Mouse (Mus musculus) heart, adult 11 months (tissue): ENCODE results near the gene Osgepl1.
"Not testable (repeated sequence)": the region's sequence is repeated elsewhere in the genome, so short reads cannot be mapped to it uniquely, and the experiment has no call there.

Source experiments
- DNase-seq: peaks from one replicate; pipeline ENCODE4 v3.0.0; 2022

The Osgepl1 gene

DNA sequence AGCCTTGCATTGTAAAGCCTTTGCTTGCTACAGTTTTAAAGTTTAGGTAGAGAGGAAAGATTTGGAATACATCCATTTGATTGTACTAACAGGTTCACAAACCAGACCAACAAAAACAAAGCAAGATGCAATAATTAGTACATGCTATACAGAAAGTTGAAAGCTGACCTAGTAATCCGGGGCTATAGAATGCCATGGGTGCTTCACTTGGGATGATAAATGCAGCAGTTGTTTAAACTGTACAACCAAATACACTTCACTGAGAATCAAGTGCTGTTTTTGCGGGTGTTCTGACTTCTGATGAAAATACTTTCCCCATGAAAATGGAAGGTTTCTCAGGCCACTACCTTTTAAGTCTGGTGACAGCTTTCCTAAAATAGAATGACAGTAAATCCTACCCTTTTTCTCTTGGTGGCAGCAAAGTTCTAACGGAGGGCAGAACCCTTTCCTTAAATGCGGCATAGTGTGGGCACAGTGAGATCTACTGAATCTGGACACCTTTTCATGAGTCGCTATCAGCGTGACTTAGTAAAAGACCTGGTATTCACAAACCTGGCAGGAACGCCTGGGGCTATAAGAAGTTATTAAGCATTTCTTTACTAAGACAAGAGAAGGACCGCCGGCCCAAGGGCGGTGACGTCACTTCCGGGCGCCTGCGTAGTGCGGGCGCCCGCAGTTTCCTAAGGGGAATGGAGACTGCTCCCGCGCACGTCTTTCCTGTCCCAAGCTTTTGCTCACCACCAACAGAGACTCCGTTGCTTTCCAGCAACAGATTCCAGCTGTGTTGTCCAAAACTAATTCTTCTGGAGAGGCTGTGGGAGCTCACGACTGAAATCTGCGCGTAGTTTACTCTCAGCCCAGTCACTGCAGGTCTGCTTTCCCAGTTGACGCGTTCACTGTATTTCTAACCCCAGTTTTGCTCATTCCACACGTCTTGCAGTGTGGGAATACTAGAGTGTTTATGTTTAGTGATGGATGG is at the start of gene Osgepl1:
Osgepl1 (plus strand) TSS at position 636 of the 979 bp plus-strand sequence.
- peak; percentile 98 for DNase-seq

DNA sequence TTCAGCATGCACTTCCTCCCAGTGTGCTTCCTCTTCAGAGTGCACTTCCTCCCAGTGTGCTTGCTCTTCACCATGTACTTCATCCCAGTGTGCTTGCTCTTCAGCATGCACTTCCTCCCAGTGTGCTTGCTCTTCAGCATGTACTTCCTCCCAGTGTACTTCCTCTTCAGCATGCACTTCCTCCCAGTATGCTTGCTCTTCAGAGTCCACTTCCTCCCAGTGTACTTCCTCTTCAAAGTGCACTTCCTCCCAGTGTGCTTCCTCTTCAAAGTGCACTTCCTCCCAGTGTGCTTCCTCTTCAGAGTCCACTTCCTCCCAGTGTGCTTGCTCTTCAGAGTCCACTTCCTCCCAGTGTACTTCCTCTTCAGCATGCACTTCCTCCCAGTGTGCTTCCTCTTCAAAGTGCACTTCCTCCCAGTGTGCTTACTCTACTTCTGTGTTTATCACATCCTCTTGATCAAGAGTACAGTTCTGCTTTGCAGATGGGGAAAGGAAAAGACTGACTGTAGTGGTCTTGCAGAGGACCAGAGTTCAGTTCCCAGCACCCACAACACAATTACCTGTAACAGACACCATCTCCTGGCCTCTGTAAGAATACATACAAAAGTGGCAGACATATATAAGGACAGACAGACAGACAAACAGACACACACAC is 48.3 kb upstream of the Osgepl1 start:
- not testable (repeated sequence) for DNase-seq

DNA sequence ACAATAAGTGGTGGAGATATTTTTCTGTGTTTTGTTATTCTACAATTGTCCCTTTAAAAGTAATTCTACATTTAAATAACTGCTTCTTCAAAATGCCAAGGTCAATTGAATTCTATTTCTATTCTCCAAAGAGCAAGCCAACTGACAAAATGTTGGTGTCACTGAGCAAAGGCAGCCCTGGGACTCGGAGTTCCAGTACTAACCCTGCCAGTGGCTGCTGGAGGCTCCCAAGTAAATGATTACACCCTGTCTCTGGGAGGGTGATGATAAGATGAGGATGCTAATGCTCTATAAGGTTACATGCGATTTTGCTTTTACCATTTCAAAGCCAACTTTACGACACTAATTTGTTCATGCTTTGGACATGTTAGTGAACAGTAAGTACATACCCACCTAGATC is 43.5 kb upstream of the Osgepl1 start:
- DNase-seq = peak; percentile 93

DNA sequence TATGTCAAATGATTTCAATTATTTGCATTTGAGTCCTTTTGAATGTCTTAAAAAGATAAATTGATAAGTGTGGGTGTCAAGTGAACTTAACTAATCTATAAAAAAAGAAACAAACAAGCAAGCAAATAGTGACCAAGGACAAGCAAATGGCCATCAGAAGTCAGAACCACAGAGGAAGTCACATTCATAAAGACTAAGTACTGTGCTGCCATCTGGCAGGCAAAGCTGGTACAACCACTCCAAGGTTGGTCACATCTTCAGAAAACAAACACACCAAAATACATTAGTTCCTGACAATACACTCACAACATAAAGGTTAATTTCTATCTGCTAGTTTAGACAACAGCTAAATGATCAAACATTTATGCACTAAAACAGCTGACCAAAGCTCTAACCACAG is 40.8 kb upstream of the Osgepl1 start:
- DNase-seq = no peak

DNA sequence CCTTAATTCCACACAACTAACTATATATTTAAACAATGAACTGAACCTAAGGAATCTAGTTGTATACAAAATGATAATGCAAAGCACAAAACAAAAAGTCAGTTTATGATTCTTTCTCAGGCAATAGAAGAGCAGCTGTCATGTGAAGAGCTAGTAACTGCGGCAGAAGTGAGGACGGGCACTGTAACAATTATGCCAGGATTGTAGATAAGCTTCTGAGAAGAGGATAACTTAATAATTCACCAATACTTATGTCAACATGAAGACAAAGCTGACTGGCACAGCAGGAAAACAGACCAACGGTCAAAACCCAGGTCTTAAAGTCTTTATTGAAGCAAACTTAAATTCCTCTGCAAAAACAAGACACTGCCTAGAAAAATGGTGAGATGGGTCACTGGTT is 22.2 kb upstream of the Osgepl1 start:
- no peak for DNase-seq

DNA sequence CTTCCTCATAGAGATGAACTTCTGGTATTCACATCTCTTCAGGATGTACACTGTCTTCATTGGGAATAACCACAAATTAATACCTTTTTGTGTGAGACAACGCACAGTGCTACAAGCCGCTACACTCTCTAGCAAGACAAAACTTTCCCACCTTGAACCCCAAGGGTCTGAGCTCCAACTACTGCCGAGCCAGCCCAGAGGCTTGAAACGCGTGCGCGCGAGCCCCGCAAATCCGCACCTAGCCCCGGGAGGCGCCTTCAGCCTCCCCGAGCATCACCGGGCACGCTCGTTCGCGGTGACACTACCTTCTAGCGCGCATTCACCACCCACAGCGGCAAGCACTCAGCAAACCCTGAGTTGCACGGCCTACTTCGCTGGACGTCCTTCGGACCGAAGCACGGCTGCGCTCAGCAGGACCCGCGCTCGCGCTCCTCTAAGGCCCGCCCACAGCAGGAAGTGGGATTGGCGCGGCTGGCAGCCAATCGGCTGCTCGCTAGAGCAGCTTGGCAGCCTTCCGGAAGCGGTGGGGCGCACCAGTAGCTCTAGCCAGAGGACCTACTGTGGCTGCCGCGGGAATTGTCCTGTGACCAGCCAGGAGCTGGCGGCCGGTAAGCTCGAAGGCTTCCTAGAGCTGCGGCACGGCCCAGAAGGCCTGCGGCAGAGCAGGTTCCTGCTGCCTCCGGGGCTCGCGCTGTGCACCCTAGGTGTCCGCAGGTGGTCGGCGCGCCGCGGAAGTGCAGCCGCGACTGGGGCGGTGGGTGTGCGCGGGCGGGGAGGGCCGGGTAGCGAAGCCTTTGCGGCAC is 16.6 kb upstream of the Osgepl1 start, which contains the start of the genes Pms1, Ormdl1 and Gm28778:
Pms1 (minus strand) TSS at position 438 of the 803 bp plus-strand sequence.
Ormdl1 (plus strand) TSS at position 515 of the 803 bp plus-strand sequence.
Gm28778 (plus strand) TSS at position 531 of the 803 bp plus-strand sequence.
- peak; percentile 99 for DNase-seq

DNA sequence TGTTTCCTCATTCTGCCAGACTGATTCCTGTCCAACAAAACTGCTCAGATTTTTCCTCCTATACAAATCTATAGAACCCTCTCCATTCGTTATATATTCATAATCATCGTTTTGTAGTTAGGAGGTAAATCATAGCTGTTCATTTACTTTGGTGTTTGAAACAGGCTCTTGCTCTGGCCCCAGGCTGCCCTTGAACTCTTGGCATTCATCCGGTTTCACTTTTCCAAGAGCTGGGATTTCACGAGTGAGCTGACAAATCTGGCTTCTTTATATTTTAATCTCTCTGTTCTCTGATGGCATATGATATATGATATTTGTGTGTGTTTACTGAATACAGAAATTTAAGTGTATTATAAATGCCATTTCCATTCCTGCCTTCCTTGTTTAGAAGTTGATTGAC is 12.9 kb upstream of the Osgepl1 start:
- DNase-seq = no peak

DNA sequence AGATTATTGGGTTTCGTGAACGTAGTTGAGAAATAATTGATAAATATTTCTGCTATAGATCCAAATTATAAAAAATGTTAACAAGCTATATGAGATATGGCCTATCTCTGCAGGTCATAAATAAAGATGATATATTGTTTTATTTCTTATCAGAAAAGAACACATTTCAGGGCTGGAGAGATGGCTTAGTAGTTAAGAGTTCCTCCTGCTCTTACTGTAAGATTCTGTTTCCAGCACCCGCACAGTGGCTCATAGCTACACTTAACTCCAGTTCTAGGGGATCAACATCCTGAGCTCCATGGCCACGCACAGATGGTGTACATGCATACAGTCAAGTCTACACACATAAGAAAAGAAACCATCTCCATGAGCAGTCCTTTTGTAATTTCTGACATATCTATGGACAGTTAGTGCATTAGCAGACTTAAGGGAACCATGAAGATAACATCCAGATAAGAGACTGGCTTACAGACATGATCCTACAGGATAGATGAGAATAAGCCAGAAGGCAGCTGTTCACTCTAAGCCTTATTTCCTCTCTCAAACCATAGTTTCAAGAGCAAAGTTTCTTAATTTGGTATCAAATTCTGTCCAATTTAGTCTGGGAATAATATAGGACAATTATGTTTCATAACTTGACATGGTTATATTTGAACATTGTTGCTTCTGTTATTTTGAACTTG is 8.4 kb downstream of the Osgepl1 start:
- no peak for DNase-seq

DNA sequence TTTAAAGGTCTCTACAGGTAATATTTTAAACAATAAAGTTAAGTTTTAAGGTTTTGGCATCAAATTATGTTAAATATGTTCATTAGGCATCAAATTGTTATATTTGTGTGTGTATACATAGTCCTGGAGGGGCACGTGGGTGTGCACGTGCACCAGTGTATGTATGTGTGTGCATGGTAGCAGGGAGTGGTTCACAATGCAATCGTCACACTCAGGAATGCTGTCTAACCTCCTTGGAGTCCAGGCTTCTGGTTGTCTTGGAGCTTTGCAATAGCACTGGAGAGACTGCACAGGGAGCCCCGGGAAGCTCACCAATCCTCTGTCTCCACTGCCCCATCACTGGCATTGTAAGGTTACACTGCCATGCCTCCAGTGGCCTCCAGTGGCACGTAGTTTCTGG is 9.8 kb downstream of the Osgepl1 start:
- DNase-seq = no peak

DNA sequence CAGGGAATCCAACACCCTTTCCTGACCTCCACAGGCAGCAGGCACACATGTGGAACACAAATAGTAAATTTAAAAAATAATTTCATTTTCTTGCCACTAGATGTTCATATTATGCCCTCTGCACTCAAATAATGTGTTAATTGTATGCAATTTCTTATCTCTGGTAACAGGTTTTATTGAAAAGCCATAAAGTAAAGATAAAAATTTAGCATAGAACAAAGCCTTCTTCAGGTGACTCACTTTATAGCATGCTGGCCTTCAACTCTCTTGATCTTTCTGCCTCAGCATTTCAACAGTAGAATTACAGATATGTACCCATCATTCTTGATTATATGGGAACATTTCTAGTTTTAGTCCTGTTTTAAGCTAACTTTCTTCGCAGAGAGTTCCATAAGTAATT is 10.9 kb downstream of the Osgepl1 start:
- no peak for DNase-seq

DNA sequence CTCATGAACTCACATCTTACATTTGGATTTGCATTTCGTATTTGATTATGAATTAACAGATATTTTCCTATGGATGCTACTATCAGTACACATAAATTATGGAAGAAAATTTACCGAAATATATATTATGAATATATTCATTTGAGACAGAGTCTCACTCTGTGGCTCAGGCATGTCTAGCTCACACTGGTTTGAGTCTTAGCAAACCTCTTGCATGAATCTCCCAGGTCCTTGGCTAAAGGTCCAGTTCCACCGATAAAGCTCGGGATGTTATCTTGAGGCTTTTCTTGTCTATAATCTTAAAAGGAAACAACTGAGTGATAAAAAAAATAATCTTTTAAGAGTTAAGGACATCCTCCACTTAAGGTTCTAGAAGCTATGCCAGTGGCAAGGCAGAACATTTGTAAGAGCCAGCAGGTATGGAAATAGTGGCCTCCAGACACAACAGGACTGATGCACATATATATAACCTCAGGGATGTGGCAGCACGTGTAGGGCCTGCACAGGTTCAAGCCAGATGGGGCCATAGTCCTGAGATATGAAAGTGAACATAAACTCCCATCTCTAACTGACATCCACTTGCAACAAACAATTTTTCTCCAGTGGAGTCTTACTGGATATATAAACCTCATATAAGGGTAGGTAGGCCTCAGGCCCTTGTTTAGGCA is 11.5 kb downstream of the Osgepl1 start:
- no peak for DNase-seq

DNA sequence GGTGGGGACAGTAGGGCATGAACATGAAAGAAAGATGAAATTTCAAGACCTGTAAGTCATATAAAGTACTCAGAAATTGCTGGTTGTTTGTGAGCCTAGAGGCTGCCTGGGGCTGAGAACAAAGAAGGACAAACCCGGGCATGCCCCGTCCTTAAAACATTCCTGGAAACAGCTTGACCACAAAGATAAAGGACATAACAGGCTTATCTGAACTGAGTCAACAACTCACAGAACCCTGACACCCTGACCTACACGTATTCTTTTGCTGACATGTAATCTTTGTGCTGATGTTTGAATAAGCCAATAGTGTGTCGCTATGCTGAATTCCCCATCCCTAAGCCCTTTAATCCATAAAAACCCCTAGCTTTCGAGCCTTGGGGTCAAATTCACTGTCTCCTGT is 20.1 kb downstream of the Osgepl1 start:
- not testable (repeated sequence) for DNase-seq

DNA sequence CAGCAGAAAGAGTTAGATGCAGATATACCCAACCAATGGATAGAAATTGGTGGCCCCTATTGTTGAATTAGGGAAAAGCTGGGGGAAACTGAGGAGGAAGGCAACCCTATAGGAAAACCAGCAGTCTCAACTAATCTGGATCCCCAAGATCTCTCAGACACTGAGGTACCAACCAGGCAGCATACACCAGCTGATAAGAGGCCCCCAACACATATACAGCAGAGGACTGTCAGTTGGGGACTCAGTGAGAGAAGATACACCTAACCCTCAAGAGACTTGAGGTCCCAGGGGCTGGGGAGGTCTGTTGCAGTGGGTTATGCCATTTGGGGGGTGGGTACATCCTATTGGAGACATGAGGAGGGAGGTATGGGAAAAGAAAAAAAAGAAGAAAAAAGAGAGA is 22.0 kb downstream of the Osgepl1 start:
- DNase-seq = no peak

DNA sequence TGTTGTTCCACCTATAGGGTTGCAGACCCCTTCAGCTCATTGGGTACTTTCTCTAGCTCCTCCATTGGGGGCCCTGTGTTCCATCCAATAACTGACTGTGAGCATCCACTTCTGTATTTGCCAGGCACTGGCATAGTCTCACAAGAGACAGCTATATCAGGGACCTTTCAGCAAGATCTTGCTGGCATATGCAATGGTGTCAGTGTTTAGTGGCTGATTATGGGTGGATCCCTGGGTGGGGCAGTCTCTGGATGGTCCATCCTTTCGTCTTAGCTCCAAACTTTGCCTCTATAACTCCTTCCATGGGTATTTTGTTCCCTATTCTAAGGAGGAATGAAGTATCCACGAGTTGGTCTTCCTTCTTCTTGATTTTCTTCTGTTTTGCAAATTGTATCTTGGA is 24.0 kb downstream of the Osgepl1 start:
- DNase-seq = not testable (repeated sequence)

DNA sequence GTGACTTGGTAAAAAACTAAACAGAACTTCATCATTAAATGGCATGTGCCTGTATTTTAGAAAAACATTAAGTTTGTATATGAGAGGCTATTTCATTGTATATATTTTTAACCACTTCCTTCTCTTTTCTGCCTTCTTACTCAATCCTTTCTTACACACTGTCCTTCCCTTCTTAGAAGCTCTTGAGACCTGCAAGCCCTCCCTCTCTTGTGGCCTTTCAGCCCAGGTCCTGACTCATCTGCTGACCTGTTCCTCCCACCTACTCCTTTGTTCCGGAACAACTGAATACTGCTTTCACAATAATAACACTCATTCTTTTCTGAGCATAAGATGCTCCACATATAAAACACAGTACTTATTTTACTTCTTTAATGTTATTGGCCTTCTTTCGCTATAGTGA is 27.6 kb downstream of the Osgepl1 start:
- no peak for DNase-seq

DNA sequence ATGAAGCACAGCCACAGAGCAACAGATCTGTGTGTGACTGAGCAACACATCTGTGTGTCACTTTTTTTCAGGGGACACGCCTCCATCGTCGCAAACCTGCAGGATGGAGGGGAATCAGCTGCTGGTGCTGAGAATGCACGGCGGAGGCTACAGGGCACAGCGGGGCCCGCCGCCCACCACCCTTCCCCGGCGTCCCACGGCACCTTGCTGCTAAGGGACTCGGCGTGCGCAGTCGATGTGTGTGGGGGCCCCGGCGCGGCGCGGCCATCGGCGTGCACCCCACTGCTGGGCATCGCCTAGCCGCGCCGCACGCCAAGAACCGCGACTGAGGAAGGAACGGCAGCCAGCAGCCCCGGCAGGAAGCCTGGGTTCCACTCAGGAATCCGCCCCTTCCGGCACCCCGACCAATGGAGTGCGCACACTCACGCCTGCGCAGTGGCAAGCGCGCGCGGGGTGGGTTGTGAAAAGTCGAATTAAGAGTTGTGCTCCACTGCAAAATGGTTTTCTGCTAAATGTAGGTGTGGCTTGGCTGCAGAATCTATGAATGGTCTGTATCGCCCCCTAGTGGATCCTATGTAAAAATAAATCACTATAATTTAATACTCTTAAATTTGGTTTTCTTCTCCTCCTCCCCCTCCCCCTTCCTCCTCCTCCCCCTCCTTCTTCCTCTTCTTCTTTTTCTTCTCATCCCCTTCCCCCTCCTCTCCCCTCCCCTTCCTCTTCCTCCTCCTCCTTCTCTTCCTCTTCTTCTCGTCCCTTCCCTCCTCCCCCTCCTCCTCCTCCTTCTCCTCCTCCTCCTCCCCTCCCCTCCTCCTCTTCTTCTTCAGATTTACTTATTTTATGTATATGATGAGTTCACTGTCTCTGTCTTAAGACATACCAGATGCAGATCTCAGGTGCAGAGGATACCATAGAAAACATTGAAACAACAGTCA is 39.2 kb downstream of the Osgepl1 start, which contains the start of the genes Asdurf, Gm28551 and Asnsd1:
Asdurf (minus strand) TSS at position 293 of the 935 bp plus-strand sequence.
Gm28551 (minus strand) TSS at position 341 of the 935 bp plus-strand sequence.
Asnsd1 (minus strand) TSS at position 426 of the 935 bp plus-strand sequence.
- peak; percentile 100 for DNase-seq

DNA sequence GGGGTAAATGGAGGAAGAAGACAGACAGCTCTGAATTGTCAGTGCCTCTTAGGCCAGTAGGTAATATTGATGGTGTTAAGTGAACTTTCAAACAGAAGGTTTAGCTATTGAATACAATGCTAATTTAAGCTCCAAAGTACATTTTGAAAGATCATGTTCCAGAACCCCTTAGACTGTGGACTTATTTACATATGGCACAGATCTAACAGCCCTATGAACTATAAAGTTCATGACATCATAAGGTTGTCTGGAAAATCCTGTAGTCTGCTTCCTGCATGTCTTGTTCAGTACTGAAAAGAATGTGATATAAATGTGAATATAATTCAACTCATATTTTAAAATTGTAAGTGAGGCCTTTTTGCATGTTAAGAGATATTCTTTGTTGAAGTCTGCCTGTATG is 45.6 kb downstream of the Osgepl1 start:
- no peak for DNase-seq
